Mouse (Mus musculus) ovary, postnatal 14 days (tissue): ENCODE measurements around the gene Nsmce4a.
"Not testable (repeated sequence)": the region's sequence is repeated elsewhere in the genome, so short reads cannot be mapped to it uniquely, and the experiment has no call there.

Source experiments
- DNase-seq: peaks from one replicate; pipeline ENCODE4 v3.0.0; 2022; ENCODE audit warnings: low spot score

Nsmce4a gene

GRCm38 (mm10) chr7:130572821-130573220, at the start of gene Nsmce4a:
TSS of gene Nsmce4a (minus strand) at chr7:130573118.
- no peak for DNase-seq

DNA sequence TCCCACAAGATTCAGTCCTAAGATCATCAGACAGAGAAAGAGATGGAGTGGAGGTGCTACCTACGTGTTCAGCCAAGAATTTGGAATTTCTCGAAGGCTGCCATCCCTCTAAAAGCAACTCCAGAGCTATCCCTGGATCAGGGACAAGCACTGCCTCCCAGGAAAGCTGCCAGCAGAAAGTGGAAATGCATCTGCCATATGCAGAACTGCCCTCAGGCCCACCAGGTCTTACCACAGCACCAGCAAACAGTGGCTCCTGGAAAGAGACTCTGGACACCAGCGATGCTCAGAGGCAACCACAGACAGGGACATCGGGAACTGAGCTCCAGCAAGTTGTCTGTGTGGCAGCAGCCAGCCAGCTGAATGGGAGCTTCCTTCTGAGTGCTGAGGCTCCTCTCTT, 49.4 kb upstream of the Nsmce4a start:
- DNase-seq: no peak

GRCm38 (mm10) chr7:130621953-130622352, 49.0 kb upstream of the Nsmce4a start:
- DNase-seq: no peak

DNA sequence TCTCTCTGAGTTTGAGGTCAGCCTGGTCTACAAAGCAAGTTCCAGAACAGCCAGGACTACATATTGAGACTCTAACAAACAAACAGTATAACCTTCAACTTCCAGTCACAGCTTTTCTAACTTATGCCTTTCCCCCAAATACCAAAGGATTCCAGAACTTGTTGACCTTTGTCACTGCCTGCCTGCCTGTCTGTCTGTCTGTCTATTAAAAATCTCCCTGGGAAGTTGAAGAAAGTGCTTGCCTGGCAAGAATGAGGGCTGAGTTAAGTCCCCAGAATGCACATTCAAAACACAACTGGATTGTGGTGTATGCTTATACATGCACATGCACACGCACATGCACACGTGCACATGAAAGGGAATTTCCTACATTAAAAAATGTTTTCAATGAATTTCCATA, 48.1 kb upstream of the Nsmce4a start:
- DNase-seq: no peak

DNA sequence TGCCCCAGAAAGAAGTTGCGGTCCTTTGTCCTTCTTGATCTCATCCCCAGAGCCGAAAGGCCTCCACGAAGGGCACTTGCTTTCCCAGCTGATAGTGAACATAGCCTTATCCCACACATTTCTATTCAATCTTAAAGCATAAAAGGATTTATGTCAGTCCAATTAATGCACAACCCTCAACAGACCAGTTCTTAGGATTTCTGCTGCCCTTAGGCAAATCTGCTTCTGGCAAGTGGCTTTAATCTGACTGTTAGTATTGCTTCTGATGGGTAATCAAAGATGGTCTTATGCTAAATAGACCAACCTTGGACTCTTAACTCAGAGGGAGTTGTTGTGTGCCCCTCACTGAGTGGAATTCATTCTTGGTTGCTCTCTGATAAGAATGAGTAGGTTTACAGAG, 44.7 kb upstream of the Nsmce4a start:
- no peak for DNase-seq

DNA sequence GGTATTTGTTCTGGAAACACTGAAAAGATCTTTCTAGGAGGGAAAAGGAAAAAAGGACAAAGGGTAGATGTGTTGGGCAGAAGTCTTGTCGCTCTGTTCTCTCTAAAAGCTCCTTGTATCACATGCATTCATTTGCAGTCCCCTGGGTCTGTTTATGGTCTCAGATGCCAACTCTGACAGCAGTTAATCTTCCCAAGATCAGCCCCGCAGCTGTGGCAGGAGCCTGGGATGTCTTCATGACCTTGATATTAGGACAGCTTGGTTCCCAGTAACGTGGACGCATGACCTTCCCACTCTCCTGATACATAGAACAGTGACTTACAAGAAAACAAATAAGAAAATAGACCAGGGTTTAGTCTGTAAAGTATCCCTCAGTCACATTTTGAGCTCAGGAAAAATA, 41.1 kb upstream of the Nsmce4a start:
- DNase-seq: no peak

- no peak for DNase-seq
Observed at GRCm38 (mm10) chr7:130606958-130607357, 34.0 kb upstream of the Nsmce4a start.

DNA sequence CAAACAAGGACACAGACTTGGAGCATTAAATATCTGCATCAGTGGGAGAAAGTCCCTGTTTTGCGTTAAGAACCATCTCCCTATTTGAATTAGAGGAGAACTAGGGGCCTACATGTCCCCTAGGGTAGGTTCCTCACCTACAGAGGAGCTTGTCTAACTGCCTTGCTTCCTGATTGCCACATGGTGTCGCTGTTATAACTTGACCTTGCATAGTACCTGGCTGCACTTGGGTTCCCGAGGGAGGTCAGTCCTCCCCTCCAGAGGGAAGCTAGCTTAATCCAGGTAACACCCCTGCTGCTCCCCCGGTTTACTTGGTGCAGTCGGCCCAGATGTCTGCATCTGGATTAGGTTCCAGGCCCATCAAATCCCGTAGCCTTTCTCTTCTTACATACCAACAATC, 32.2 kb upstream of the Nsmce4a start:
- no peak for DNase-seq

- DNase-seq: no peak
Observed at GRCm38 (mm10) chr7:130604390-130604789, 31.5 kb upstream of the Nsmce4a start.

DNA sequence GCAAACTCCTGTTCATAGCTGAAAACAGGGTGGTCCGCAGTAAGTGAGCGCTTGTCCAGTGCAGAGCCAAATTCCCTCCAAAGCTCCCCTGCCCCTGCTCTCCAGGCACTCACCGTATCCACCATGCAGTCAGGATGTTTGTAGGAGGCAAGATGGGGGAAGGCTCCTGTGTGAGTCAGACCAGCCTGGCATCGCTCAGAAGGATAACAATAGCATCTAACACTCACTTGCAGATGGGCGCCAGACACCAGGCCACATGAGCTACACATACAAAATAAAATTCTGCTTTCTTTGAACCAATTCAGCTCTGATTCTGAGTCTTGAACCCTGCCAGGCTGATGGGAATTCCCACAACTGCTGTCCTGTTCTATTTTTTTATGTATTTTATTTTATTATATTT, 30.6 kb upstream of the Nsmce4a start:
- DNase-seq: no peak

- DNase-seq: no peak
Observed at GRCm38 (mm10) chr7:130602804-130603203, 29.9 kb upstream of the Nsmce4a start.

DNA sequence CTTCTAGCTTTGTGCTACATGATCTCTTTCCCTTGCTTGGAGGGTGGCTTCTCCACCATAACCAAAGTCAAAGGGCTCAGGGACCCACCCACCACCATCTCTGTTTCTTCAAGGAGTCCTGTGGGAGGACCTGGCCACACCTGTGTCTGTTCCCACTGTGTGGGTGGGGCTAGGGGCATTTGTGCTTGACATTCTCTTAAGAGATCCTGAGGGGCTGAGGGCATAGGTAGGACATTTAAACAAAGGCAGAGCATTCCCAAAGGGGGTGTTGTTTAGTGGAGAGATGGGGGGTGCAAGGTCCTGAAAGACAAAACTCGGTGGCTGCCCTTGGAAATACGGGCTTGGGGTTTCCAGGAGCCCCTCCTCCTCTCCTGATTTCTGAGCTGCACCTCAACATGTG, 27.6 kb upstream of the Nsmce4a start:
- DNase-seq: no peak

GRCm38 (mm10) chr7:130600074-130600473, 27.2 kb upstream of the Nsmce4a start:
- no peak for DNase-seq

- no peak for DNase-seq
Observed at GRCm38 (mm10) chr7:130597546-130597945, 24.6 kb upstream of the Nsmce4a start.

DNA sequence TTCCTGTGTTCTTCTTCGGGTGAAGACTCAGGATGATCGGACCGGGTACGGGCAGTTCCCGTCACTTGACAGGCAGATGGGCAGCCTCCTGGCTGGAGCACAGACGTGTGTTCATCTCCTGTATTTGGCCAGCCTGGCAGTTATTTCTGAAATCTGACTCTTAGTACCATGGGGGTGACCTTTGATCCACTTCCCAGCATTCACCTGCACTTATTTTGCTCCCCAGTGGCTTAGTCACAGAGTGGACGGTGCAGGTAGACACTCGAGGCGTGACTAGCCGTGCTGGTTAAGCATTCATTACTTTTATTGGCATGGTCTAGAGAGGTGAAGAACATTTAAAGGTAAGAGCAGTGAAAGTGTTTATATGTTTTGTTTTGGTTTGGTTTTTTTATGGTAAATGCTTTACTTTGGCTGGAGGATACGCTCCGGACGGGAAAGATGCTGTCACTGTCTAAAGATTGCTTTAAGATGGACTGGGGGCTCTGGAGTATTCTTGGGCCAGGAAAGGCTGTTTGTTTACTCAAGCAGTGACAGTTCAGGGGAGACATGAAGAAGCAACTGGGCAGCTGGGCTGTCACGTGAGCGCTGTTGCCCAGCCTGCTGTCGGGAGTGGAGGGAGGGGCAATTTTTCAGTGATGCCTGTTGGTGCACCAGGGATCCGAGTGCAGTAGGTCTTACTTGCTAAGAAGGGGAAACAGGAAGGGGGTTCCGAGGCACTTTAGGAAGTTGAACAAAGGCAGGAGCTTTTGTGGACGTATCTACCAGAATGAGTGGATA, 23.3 kb upstream of the Nsmce4a start:
- DNase-seq: not testable (repeated sequence)

DNA sequence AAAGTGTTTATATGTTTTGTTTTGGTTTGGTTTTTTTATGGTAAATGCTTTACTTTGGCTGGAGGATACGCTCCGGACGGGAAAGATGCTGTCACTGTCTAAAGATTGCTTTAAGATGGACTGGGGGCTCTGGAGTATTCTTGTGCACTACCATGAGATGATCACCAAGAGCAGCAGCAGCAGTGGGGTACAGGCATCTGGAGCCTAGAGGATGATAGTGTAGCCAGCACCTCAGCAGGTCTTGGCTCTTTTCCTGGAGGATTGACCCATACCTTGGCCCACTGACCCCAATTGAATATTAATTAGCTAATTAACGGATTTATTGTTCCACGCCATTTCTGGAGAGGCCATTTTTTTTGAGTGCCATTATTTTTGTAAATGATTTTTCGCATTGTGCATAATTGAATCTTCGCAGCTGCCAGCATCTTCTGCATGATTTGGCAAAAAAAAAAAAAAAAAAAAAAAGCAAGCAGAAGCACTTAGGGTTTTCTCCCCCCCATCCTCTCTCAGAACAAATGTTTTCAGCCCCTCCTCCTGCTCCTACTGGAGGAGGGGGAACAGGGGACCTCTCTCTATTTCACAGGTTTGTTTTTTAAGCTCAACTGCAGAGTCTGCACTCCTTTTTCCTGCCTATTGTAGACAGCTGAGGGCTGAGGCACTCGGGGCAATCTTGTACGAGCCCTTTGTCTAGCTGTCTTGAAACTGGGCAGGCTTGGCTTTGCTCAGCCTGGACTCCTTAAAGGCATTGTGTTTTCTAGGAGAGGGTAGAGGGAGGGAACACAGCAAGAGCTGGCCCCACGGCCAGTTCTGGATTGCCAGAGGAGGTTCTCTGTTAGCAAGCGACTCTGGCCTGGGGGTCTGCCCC, 20.7 kb upstream of the Nsmce4a start:
- DNase-seq: not testable (repeated sequence)

DNA sequence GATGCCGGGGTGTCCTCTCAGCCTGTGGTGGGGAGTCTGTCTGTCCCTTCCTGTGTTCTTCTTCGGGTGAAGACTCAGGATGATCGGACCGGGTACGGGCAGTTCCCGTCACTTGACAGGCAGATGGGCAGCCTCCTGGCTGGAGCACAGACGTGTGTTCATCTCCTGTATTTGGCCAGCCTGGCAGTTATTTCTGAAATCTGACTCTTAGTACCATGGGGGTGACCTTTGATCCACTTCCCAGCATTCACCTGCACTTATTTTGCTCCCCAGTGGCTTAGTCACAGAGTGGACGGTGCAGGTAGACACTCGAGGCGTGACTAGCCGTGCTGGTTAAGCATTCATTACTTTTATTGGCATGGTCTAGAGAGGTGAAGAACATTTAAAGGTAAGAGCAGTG, 20.1 kb upstream of the Nsmce4a start:
- not testable (repeated sequence) for DNase-seq

- no peak for DNase-seq
Observed at GRCm38 (mm10) chr7:130590845-130591437, 18.0 kb upstream of the Nsmce4a start.

DNA sequence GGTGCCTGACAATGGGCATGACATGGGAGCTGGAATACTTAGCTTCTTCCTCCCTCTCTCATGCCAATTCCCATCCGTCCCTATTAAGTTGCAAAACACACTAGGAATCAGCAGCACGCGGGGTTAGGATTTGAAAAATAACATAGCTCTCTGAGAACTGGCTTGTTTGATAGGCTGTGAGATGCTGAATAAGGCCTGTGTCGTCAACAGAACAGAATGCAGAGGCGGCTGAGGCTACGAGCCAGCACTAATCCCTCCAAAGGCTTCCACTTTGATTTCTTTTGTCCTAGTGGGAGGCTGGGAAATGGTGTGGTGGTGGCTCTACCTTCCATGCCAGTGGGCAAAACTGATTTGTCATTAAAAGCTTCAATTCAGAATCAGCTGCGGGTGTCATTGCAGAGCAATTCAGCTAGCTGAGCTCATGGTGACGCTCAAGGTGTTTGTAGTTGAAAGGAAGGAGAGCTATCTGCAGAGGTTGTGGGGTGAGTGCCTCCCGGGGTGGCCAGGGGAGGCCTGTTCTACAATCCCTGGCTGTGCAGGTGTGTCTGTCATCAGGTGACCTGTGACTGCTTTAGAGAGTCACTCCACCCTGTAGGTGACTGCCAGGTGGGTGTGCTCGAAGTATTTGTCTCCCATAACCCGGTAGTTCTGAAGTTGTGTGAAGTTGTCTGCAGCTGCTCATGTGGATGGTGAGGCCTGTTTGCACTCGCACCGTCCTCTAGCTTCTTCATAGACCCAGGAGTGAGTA, 17.3 kb upstream of the Nsmce4a start:
- DNase-seq: no peak

DNA sequence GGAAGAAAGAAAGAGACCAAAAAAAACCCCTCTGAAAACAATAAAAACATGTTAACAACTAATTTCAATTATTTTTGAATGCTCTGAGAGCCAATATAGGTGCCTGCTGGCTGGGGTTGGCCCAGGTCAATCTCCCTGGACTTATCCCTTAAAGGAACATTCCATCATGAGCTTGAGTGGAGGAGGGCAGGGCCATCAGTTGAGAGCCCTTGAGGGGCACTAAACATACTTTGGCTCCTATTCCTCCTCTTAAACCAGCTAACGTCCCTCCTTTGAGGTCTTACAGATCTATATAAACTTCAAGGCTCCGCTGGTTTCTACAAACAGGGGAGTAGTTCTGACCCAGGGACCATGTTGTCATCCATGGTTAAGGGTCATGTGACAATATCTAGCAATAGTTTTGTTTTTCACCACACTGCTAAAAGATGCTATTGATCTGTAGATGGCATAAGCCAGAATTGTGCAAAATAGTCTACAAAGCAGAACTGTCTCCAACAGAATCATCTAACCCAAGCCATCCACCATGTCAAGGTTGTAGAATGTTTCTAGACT, 13.7 kb upstream of the Nsmce4a start:
- DNase-seq: no peak

- DNase-seq: no peak
Observed at GRCm38 (mm10) chr7:130578607-130579006, 5.7 kb upstream of the Nsmce4a start.

- no peak for DNase-seq
Observed at GRCm38 (mm10) chr7:130578066-130578465, 5.1 kb upstream of the Nsmce4a start.
